Mouse (Mus musculus) yolk sac, embryonic 10.5 days (tissue): Measurements from ENCODE around the gene Utp20.

Experiments used
- DNase-seq: peaks from one replicate; pipeline ENCODE4 v3.0.0-alpha.2; 2017; ENCODE audit warnings: low spot score

The Utp20 gene

GRCm38 (mm10) chr10:88715621-88716020, 111.0 kb downstream of the Utp20 start:
- no peak for DNase-seq

GRCm38 (mm10) chr10:88714744-88715143, 111.9 kb downstream of the Utp20 start:
- DNase-seq: no peak

- DNase-seq: no peak
Observed at GRCm38 (mm10) chr10:88712359-88712758, 114.2 kb downstream of the Utp20 start.

- DNase-seq: no peak
Observed at GRCm38 (mm10) chr10:88708671-88709523, 117.7 kb downstream of the Utp20 start.

GRCm38 (mm10) chr10:88700938-88701337, 125.7 kb downstream of the Utp20 start:
- no peak for DNase-seq
